Mouse (Mus musculus): ENCODE results near the gene Emid1.

Gene Emid1

DNA sequence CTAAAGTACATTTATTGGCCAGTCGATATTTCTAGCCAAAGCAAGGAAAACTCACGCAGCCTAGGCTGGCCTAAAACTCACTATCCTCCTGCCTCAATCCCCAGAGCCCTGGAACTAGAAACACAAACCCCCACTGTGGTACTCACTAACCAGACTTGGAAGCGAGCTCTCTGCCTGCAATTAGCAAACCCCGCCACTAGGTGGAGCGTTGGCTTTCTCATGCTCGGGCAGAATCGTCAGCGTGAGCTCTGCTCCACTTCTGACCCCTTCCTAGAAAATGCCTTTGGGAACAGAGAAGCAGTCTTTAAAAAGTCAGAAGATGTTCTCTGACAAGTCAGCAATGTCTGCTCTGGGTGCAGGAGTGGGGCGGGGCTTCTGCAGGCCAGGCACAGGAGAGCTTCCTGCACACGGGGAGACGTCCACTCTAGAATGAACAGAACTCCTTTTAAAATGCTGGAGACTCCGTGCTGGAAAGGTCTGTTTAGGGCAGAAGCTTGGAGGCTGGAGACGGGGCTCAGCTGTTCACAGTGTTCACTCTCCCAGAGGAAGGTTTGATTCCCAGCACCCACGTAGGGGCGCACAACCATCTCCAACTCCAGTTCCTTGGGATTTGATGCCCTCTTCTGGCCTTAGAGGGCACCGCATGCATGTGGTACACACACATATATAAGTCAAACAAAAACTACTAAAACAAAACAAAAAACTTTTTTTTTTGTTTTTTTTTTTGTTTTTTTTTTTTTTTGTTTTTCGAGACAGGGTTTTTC, 8.8 kb upstream of the Emid1 start:
- peak; percentile 52 to 56 for DNase-seq (ENCODE audit: low spot score in 2 of 2)

- no peak for DNase-seq (ENCODE audit: low spot score in 2 of 2)
These were observed 6.0 kb upstream of the Emid1 start for GRCm38 (mm10) chr11:5158056-5158455.

DNA sequence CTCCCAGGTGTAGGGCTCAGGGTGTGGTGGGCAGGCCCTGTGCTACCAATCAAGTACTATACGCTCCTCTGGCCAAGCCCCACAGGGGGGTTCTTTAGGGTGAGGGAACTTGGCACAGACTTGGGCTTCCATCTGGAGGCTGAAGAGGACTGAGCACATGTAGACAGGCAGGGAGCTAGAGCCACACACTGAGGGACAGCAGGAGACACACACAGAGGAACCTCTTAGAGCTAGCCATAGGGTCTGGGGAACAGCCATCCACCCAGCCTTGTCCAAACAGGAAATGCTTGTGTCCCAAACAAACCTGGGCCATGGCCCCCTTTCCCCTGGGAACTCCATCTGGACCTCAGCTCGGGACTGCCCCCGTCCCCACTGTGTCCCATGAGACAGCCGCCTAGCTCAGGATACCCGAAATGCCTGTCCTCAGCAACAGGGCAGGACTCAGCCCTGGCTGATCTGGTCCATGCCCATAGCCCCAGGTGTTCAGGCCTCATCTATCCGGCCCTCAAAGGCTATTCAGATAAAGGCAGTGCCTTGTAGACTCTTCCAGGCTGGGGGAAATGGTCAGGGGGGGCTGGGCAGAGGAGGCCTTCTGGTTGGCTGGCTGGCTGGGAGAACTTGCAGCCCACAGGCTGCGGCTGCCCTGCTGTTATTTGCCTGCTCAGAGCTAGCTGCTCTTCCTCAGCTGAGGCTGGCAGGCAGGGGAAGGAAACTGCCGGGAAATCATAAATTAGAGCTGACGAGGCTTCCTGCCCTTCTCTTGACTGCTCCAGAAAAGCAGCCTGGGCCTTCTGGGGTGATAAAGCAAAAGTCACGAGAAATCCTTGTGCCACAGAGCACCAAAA, 3.1 kb upstream of the Emid1 start:
- DNase-seq (ENCODE audit: low spot score in 2 of 2): no peak

DNA sequence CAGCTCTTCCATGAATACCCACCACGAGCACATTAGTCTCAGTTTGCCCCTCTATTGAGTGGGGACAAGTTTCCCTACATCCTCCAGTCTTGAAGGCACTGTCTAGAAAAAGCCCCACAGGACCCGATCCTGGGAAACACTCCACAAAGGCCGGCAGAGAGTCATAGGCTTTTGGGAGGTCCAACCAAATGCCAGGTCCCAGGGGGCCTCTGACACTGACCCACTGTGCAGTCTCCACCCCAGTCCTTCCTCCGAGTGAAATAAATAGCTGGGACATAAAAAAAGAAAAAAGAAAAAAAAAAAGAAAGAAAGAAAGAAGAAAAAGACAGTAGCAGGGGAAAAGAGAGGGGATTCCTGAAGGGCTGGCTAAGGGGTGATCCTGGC, 818 bp downstream of the Emid1 start:
- no peak for DNase-seq (ENCODE audit: low spot score in 2 of 2)

- DNase-seq (ENCODE audit: low spot score in 2 of 2): no peak
These were observed 1.4 kb downstream of the Emid1 start for GRCm38 (mm10) chr11:5150416-5151246.

DNA sequence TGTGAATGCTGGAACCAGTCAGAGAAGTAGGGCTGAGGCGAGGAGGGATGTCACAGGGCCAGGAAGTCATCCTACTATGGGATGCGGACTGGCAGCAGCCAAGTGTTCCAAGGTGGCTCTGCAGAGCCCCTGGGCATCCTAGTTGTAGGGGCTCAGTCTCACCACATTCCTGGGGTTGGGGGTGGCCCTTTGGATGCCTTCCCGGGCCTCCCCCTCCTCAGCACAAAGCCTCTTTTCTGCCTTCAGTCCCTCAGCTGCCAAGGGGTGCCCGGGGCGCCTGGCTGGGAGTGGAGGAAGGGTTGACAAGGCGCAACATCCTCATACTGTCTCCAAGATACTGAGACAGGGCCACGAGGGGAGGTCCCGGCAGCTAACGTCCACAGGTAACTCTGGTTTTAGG, 2.1 kb downstream of the Emid1 start:
- DNase-seq (ENCODE audit: low spot score in 2 of 2): no peak

- DNase-seq (ENCODE audit: low spot score in 2 of 2): no peak
These were observed 2.8 kb downstream of the Emid1 start for GRCm38 (mm10) chr11:5149249-5149648.

DNA sequence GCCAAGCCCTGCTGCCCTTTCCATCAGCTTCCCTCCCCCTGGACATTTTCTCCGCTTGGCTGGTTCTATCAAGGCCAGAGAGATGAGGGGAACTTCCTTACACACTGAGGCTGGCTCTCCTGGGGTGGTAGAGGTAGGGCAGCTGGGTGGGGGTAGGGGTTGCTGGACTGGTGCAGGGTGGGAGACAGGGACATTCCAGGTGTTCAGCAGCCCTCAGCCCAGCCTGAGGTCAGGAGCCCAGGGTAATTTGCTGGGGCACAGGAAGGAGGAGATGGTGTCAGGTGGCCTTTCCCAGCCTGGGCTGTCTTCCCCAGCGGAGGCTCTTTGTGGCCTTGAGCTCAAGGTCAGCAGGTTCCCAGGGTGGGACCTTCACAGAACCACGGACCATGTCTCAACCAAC, 6.5 kb downstream of the Emid1 start:
- no peak for DNase-seq (ENCODE audit: low spot score in 2 of 2)

DNA sequence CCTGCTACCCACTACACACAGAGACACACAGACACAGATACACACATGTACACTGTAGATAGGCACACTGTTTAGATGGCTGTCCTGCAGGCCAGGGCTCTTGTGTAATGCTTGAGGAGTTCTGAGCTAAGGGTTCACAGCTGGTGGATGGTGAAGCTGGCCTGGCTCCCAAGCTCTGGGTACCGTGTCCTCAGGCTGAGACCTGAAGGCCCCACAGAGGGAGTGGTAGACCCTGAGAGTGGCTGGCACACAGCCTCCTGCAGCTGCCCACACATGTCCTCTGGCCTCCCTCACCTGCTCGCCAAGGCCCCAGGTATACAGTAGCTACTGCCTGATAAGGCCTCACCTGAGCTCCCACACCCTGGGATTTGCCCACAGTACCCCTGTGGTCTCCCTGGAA, 10.1 kb downstream of the Emid1 start:
- no peak for DNase-seq (ENCODE audit: low spot score in 2 of 2)

DNA sequence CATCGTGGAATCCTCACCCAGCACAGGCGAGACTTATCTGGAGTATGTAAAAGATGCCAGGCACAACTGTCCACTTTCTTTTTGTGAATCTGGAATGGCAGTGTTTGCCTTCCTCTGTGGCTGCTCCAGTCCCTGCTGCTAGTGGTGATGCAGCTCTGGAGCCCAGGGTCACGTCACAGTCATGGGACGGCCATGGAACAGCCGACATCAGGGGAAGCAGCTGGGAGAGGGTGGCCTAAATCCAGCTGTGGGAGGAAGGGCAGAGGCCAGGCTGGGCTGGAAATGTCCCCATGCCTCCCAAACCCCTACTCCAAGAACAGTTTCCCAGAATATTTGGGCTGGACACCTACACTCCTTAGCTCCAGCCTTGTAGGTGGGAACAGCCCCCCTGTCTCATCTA, 10.8 kb downstream of the Emid1 start:
- no peak for DNase-seq (ENCODE audit: low spot score in 2 of 2)

DNA sequence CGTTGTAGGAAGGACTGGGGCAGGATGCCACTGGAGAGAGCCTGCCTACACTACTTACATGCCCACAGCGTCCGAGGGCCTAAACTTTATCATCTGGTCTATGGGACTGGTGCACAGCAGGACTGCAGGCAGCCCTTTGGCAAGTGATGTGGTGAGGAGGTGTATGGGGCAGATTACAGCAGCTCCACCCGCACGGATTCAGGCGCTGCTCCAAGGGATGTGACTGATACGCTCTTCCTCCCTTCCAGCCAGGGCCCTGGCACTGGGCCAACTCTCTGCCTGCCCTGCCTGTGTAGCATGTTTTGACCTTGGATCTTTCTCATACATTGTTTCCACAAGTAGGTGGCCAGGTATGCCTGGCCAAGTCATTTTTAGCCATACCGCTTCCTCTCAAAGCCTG, 11.4 kb downstream of the Emid1 start:
- no peak for DNase-seq (ENCODE audit: low spot score in 2 of 2)

DNA sequence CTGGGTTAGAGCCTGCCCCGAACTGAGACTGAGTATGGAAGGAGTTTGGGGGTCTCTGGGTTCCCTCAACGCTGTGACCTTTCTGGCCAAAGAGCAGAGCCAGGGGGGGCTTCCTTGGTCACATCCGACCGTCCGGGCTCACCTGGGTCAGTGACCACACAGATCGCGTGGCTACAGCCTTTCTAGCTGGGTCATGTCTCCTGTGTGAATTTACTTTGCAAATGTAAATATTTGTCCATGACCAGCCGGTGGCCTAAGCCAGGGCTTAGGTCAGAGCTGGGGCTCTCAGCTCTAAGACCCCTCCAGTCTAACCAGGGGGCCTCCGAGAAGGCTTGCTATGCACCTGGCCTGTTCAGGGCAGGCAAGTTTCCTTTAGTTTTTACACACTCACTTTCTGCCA, 12.7 kb downstream of the Emid1 start:
- no peak for DNase-seq (ENCODE audit: low spot score in 2 of 2)

GRCm38 (mm10) chr11:5138642-5139041, 13.4 kb downstream of the Emid1 start:
- DNase-seq (ENCODE audit: low spot score in 2 of 2): no peak

DNA sequence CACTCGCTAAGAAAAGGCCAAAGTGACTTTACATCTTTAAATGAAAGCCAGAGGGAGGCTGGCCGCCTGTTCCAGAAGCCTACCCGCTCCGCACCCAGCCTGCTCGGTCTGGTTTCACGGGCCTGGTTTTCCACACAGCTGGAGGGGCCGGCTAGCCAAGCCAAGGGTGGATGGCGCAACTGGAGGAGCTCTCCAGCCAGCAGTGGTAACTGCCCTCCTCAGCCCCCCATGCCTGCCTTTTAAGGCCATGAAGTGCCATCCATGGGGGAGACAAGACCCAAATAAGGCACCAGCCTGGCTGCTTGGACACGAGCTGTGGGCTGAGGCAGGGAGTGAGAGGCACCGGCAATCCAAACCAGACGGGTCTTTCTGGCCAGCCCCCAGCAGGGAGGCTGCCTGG, 16.1 kb downstream of the Emid1 start:
- no peak for DNase-seq (ENCODE audit: low spot score in 2 of 2)

- no peak for DNase-seq (ENCODE audit: low spot score in 2 of 2)
These were observed 19.3 kb downstream of the Emid1 start for GRCm38 (mm10) chr11:5132751-5133150.

DNA sequence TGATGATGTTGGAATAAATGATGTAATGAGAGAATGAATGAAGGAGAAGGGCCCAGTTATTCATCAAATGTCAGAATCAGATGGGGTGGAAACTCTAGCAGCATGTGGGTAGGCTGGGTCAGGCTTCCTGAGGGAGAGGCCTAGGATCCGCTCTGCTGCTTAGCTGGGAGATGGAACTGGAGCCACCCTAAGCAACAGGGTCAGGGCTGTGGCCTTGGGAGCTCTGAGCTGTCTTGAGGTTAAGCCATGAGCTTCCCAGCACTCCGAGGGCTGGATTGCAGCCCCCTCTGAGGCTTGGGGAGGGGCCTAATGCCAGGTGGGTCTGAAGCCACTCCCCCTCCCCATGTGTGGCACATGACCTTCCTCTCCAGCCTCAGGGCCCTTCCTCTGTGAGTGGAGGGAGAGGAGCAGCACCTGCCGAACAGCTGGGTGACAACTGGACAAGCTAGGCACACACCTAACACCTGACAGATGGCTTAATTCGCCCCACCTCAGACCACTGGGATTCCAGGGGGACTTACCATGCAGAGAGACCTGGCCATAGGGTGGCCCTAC, 21.9 kb downstream of the Emid1 start:
- DNase-seq (ENCODE audit: low spot score in 2 of 2): no peak

DNA sequence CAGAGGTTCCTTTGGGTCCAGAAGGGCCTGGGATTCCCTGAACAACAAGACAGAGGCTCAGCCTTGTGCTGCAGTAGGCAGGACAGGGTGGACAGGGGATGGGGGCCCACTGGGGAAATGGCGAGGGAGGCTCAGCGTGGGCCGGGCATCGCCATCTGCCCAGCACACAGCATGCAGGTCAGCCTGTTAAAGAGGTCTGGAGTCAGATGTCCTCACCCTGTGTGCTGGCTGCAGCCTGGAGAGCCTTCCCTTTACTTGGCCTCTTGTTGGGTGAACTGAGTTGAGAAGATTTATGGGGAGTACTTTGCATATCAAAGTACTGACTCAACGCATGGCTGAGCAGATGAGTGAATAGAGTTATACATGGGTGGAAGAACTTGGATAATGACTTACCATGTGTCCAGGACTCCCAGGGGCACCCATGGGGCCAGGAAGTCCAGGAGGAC, 23.0 kb downstream of the Emid1 start:
- no peak for DNase-seq (ENCODE audit: low spot score in 2 of 2)

- no peak for DNase-seq (ENCODE audit: low spot score in 2 of 2)
These were observed 26.3 kb downstream of the Emid1 start for GRCm38 (mm10) chr11:5125713-5126112.

DNA sequence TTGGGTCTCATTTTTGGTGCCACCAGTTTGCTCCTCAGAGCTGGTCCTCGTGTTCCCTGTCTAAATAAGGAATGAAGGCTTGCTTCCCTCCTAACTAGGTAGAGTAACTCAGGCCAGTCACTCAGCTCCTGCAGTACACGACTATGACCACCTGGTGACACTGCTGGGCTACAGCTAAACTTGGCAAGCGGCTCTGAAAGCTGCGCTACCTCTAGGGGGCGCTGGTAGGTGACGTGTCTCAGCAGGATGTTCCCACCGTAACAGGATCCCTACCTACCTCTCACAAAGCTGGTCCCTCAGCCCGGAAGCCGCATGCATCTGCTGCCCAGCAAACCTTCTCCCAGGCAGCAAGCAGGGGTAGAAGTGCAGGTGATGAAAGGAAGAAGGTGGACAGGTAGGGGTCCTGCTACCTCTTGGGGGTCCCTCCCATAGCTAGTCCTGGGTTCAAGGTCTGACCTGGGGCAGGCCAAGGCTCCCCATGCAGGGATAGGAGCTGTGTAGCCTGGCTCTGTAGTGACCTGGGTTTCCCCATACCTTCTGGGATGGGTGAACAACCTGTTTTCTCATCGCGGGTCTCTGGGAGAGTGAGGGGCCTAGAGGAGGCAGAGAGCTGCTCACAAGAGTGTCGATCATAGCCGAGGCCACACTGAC, 37.0 kb downstream of the Emid1 start:
- peak; percentile 91 to 93 for DNase-seq (ENCODE audit: low spot score in 2 of 2)

DNA sequence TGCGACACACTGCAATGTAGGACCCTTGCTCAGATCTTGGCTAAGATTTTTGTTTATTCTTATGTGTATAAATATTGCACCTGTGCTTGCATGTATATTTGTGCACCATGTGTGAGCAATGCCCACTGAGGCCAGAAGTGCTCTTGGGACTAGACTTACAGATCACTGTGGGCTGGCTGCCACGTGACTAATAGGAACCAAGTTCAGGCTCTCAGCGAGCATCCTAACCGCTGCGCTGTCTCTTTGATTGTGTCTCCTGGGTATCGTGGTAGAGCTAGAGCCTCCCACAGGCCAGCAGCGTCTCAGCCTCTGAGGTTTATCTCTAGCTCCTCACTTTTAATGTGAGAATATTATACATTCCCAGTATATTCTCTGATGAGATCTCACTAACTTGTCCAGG, 38.4 kb downstream of the Emid1 start:
- DNase-seq (ENCODE audit: low spot score in 2 of 2): no peak

DNA sequence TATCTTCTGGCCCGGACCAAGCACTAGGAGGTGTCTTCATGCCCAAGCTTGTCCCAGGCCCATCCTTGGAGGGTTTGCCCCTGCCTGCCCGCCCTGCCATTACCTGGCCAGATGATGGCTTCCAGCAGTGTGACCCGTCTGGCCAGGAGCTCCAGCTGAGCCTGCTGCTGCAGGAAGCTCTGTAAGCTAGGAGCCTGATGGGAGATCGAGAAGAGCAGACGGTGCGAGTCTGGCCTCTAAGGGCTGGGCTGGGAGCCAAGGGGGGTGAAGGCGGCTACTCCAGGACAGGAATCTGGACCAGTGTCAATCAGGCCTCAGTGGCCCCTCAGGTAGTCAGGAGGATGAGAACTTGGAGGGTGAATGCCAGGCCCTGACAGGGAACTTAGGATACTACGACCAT, 42.6 kb downstream of the Emid1 start:
- no peak for DNase-seq (ENCODE audit: low spot score in 2 of 2)

Data from right cerebral cortex, adult 2 months (tissue).